Comparison of ENCODE assay signal across 24 mouse cellular contexts in the genomic region with DNA sequence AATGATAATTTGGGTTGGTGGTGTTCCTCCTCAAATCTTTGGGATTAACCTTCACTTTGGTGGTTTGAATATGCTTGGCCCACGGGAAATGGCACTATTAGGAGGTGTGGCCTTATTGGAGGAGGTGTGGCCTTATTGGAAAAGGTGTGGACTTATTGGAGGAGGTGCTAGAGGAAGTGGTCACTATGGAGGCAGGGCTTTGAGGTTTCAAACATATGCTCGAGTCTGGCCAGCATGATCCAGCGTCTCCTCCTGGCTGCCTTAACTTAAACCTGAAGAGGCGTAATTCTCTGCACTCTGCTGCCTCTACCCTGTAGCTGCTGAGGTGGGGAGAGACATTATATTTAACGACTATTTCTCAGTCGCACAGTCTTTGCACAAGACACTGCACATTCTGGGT. TPM values are rescaled to one million over a fixed set of nuclear protein-coding genes. Genes with fewer than 3 reads are reported as not detected.
"Had no signal": no experiment of that assay in that cellular context is flagged by ENCODE, and none has a peak within 500 bp of the region (broad histone marks: within the 10 kb centered on the region; RNA-seq: fewer than 3 reads in every experiment).

No protein-coding gene starts in this region.

- H3K4me2 ChIP-seq: lung, embryonic 14.5 days; midbrain, embryonic 12.5 days; neural tube, embryonic 12.5 days had no signal

- H3K9ac ChIP-seq: lung, embryonic 14.5 days; midbrain, embryonic 12.5 days; neural tube, embryonic 12.5 days had no signal

- H3K36me3 ChIP-seq: midbrain, embryonic 10.5 days; midbrain, embryonic 12.5 days; neural tube, embryonic 12.5 days had no signal

- ATAC-seq: midbrain, embryonic 16.5 days had no signal

- H3K27ac ChIP-seq: midbrain, embryonic 10.5 days; midbrain, embryonic 12.5 days; neural tube, embryonic 12.5 days had no signal

- H3K4me3 ChIP-seq: midbrain, embryonic 10.5 days; midbrain, embryonic 12.5 days; neural tube, embryonic 12.5 days had no signal

- H3K9me3 ChIP-seq: midbrain, embryonic 10.5 days; midbrain, embryonic 12.5 days; neural tube, embryonic 12.5 days had no signal

- H3K27me3 ChIP-seq: neural tube, embryonic 12.5 days had no signal

- DNase-seq: lung, adult 18-20 months; lung, embryonic 14.5 days; lung, postnatal 10 days; lung, postnatal 4 days; midbrain, embryonic 14.5 days; retina, postnatal 1 day; right cerebral cortex, adult 18-20 months; right cerebral cortex, postnatal 25 days; right cerebral cortex, postnatal 4 days; spleen, adult 18-20 months; thymus, adult 2 months; thymus, postnatal 25 days; thymus, postnatal 4 days had no signal

RNA-seq across cellular contexts. Expression of a gene that starts 11.6 kb away (rescaled TPM):
- total RNA-seq: megakaryocyte, adult 5-6 weeks; megakaryocyte-erythroid progenitor cell, adult 5-6 weeks; neutrophil, adult 5-6 weeks had no signal
- polyA plus RNA-seq: lung, embryonic 14.5 days; lung, embryonic 16.5 days; midbrain, embryonic 10.5 days; midbrain, embryonic 12.5 days; midbrain, embryonic 14.5 days; midbrain, embryonic 16.5 days; neural tube, embryonic 12.5 days; neural tube, embryonic 14.5 days; stomach, embryonic 14.5 days; stomach, embryonic 16.5 days had no signal
